Mouse (Mus musculus) liver (tissue): ENCODE results near the gene Ciart.
"Not testable (repeated sequence)": the region's sequence is repeated elsewhere in the genome, so short reads cannot be mapped to it uniquely, and the experiment has no call there.

Source experiments
- DNase-seq: peaks from one replicate; pipeline ENCODE4 v3.0.0-alpha.2; 2020; ENCODE audit warnings: mixed read lengths

Ciart gene

DNA sequence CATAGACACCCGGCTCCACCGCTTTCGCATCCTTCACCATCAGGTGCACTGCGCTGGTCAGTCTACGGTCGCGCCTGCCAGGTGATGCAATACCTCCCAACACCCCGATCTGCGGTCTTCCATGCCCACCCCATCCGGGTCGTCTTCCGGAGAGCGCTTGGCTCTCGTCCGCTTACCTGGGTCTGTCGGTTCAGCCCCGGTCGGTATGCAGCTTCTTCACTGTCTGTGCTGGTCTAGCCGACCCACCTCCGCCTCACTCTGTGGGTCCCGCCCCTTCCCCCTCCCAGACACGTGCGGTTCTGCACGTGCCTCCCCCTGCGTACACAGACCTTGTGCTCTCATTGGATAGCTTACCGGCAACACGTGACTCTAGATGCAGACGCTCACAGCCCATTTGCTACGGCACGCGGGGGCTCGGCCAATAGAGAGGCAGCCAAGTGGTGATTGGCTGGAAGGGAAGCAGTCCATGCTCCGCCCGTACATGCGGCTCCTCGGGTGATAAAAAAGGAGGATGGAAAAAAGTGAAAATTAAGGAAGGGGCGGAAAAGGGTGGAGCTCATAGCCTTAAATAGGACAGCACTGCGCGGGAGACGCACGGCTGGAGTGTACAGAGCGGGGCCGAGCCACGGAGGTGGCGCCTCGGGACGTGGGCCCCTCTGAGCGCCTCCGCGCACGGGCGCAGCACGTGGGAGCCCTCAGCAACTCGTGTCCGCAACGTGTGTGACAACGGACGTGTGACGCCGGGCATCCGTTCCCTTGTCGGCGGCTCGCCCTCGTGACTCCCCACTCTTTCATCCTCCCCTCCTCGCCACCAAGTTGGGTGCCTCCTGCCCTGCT lies at the start of gene Ciart:
Gene Ciart, minus strand, starts transcription at position 273 of the 837 bp plus-strand sequence.
- peak; percentile 90 for DNase-seq

DNA sequence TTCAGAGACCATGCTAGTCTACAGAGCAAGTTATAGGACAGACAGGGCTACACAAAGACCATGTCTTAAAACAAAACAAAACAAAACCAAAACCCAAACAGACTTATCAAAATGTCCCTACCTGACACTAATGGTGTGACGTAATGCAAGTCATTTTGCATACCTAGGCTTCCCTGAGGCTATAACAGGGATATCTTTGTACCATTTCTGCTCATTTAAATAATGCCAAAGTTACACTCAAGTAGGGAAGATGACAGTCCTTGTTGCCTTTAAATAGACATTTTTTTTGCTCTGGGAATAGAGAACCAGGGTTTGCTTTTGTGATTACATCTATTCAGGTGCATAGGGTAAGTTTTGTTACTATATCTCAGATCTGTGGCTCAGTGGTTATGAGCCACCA lies 49.4 kb upstream of the Ciart start:
- no peak for DNase-seq

DNA sequence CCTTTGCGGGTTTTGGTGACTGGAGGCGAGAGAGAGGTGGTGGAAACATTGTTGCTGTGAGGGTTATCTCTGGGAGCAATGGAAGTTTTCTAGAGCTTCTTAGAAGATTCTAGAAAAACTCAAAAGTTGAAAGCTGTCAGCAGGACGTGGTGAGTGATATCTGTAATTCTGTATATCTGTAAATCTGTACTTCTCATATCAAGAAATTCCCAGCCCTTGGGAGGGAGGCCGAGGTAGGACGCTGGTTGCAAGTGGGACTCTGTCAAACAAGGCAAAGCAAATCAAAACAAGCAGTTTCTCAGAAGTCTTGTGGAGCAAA lies 48.4 kb upstream of the Ciart start:
- DNase-seq: peak; percentile 34

GRCm38 (mm10) chr3:95929581-95930470 lies 47.8 kb upstream of the Ciart start:
- peak; percentile 75 for DNase-seq

DNA sequence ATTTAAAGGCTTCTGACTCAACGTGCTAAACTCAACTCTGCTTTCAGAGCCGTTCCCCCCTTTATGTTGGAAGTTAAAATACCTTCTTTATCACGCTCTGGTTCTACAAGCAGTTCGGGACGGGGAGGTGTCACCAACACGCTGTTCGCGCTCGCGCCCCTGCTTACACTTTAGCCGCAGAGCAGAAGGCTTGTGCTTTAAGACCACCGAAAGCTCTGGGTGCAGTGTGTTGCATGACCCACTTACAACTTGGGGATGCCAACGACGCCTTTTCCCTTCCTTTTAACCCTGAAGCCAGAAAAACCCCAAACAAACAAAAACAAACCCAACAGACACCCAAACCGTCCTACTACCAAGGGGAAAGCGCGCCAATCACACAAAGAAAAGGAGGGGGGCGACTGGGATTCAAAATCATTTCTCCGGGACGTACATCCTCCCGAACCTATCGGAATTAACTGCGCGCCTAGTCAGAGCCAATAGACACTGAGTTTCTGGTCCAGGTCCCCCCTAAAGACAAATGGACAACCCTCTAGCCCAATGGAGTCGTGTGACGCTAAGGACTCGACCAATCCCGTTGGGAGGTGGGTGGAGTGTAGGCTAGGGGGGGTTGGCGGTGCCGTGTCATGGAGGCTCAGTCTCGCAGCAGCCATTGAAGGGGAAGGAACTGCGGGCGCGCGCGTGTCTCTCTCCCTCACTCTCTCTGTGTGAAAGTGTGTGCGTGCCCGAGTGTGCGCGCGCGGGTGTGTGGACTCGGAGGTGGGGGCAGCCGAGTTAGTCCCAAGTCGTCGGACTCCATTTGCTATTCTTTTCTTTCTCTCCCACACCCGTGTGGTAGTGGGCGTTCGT lies 46.8 kb upstream of the Ciart start, which contains the start of gene Anp32e:
Gene Anp32e, plus strand, starts transcription at position 589 of the 846 bp plus-strand sequence.
- DNase-seq: peak; percentile 97

GRCm38 (mm10) chr3:95928261-95928657 lies 46.2 kb upstream of the Ciart start:
- no peak for DNase-seq

DNA sequence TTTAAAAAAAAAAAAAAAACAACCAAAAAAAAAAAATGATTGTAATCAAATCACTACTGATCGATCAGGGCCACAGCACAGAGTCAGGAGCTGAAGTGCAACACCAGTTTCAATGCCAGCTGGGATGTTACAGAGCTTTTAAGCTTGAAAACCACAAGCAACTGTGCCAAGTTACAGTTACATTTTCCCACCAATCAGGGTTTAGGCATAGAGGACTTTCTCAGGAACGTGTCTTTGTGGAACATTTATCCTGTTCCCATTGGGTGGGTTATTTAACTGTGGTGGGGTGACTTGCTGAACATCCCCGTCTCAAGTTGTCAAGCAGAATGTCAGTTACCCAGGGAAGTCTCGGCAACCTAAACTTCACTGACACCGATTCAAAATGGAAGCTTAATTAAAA lies 43.0 kb upstream of the Ciart start:
- DNase-seq: no peak

- no peak for DNase-seq
Observed at GRCm38 (mm10) chr3:95924185-95924584, 42.1 kb upstream of the Ciart start.

GRCm38 (mm10) chr3:95923429-95923828 lies 41.4 kb upstream of the Ciart start:
- not testable (repeated sequence) for DNase-seq

DNA sequence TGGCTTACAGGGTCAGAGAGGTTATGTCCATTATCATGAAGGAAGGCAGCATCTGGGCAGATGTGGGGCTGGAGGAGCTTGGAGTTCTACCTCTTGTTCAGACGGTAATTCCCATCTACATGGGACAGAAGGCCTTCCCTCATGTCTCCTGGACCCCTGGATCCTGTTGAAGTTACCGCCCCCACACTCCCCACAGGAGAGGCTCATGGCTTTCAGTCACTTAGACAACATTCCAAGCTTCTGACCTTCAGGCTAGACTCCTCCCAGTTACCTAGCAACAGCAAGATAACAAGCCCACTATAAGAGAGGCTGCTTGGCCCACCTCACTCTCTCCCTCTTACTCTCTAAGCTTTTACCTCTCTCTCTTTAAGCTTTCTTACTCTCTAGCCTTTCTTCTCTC lies 38.5 kb upstream of the Ciart start:
- not testable (repeated sequence) for DNase-seq

GRCm38 (mm10) chr3:95916760-95917159 lies 34.7 kb upstream of the Ciart start:
- no peak for DNase-seq

DNA sequence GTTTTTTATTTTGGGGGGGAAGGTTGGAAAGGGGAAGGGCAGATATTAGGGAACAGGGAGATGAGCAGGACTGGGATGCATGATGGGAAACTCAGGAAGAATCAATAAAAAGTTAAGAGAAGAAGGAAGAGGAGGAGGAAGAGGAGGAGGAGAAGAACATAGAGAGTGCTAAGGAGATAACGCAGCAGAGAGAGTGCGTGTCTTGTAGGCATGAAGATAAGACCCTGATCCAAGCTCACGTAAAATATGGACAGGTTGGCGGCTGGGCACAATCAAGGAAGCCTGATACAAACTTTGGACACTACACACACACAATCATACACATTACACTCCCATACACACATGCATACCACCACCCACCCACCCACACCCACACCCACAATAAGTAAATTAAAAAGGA lies 32.7 kb upstream of the Ciart start:
- no peak for DNase-seq

GRCm38 (mm10) chr3:95907613-95908012 lies 25.6 kb upstream of the Ciart start:
- no peak for DNase-seq

DNA sequence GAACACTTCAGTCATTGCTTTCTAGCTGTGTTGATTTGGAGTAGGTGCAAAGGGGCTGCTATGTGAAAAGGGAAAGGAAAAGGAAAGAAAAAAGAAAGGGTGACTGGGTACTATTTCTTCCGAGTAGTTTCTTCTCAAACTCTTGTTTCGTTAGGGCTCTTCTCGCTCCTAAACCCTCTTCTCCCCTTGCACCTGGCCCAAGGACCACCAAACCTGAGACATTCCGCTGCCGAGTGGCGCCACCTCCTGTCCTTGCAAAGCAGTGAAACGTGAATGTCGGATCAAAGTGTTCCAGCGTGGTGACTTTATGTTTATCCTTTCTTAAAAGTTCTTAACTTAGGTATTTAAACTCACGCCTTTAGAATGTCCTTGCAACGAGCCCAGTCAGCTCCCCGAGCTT lies 24.8 kb upstream of the Ciart start:
- DNase-seq: peak; percentile 58

- DNase-seq: peak; percentile 56
Observed at GRCm38 (mm10) chr3:95905940-95906492, 24.0 kb upstream of the Ciart start.

DNA sequence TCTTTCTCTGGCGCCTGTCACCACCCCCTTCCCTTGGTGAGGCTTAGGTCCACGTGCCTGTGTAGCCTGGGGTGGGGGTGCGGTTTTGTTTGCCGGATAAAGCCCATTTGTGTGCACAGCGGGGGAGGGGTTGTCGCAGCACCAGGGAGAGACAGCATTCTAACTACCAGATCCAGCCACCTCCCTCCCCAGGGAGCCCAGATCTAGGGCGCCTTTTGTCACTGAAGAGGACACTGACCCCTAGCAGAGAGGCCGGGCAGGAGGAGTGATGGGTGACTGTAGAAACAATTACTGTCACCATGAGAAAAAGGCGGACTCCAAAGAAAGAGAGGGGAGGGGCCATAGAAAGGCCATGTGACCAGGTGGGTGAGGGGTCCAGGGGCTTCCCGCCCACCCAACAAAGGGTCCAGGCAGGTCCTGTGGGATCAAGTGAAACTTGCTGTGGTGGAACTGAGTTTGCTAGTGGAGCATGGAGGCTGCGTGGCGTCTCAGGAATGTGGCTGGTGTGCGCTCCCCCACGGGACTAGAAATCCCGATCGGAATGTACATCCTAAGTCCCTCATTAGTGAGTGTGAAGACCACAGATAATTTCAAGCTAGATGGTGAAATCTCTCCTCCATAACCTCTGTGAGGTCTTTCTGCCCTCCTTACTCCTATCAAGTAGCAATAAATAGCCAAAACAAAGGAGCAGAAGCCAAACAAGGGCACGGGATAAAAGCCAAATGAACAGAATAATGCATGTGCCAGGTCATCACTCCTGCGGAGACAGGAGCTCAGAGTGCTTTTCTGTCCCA lies 23.3 kb upstream of the Ciart start:
- peak; percentile 66 for DNase-seq

DNA sequence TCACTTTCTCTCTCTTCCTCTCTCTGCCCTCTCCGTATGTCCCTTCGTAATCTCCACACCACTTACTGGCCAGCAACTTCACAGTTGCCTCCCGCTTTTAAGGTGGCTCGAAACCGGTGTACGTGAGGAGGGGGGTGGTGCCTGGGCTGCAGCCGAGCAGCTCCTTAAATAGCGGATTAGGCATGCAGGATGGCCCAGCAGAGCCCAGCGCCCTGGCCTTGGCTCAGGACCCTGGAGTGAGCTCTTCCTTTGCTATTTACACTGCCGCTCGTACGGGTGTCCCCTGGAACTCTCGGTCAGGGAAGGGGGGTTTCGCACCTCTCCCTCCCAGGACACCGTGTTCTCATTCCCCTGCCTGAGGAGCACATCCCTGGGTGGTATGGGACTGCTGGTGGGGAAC lies 22.5 kb upstream of the Ciart start, which contains the start of gene Car14:
Gene Car14, minus strand, starts transcription at position 124 of the 400 bp plus-strand sequence.
- no peak for DNase-seq

DNA sequence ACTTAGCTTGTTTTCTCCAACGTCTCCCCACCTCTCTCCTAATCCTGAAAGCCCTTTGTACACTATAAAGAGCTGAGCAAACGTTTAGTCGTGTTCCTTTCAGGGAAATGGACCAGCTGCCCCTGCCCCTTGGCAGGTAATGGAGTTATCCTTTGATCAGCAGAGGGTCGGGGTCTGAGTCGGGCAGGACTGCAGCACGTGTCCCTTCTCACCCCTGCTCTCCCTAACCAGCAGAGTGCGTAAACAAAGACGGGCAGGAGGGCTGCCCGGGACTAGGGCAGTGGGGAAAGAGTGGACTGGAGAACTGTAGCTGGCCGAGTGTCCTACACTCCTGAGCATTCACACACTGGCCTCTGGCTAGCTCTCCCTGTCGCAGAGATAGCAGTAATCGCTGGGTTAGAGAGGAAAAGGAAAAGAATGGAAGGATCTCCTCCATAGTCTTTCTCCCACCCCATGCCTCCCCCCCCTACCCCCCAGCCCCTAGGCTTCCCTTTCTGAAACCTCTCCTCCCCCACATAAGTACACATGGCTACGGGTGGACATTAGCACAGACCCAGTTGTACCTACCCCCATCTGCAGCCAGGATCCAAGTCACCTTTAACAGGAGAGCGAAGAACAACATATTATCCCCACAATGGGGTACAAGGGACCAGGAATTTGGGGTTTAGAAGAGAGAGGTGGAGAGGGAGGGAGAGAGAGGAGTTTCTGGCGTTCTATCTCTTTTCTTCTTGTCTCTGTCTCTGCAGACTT lies 21.9 kb upstream of the Ciart start:
- DNase-seq: peak; percentile 45

- no peak for DNase-seq
Observed at GRCm38 (mm10) chr3:95902643-95903042, 20.6 kb upstream of the Ciart start.

DNA sequence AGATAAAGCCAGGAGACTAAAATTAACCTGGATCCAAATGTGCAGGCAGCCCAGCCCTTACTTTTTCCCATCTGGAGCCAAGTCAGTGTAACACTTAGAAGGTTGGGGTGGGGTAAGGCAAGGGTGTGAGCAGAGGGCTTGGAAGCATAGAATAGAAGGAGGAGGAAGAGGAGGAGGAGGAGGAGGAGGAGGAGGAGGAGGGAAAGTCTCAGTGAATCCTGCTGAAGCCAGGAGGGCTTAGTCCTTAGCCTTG lies 20.2 kb upstream of the Ciart start:
- no peak for DNase-seq
